Mouse (Mus musculus): ENCODE measurements around the gene Sema4c.

Sema4c gene

GRCm38 (mm10) chr1:36558031-36558993, at the start of gene Sema4c:
Gene Sema4c, minus strand, starts transcription at chr1:36558349.
- DNase-seq, result peak; percentile 98

DNA sequence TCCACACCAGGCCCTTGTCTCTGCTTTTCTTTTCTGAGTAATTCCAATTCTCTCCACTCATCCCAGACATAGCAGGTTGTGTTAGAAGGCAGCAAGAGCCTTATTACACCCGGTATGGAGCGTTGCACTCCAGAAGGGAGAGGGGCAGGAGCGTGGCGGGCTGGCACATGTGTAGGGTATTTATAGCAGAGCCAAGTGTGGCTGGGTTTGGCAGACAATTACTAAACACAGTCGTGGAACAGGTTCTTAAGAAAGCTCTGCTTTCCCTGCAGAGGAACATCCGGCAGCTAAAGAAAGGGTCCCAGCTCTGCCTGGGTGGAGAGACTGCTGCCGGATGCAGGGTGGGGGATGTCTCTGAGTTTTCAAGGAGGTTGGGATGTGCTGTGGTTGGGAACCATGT, 48.8 kb upstream of the Sema4c start:
- DNase-seq, result peak; percentile 92

DNA sequence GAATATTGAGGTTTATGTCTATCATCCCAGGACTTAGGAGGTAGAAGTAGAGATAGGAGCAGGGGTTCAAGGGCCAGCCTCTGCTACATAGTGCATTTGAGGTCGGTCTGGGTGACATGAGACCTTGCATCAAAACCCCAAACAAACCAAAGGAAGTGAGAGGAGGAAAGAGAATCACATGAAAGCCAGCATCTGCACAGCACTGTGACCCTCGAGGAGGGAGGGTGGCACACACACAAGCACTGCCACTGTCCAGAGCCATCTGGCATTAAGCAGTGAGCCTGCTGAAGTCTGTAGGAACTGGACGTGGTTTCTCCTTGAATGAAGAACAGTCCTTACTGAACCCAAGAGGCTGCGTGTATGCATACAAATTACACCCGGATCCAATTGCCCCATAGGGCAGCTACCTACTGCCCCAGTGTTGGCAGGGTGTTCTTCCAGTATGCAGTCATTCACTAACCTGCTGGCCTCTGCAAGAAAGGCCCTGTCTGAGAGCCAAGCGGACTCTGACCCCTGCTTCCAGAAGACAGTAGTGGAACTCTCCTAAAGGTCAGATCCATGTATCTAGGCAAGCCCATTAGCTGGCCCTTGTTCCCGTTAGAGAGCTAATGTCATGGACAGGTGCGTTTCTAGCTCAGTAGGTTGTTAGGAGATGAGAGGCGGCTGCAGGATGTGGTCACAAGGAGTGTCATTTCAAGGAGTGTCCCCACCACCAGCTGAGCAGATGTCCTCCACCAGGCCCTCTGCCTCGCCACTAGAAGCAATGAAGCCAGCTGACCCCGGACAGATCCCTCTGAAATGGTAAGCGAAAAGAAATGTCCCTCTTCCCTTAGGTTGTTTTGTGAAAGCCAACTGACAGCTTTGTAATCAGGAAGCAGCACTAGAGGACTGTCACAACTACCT, 46.4 kb upstream of the Sema4c start:
- peak; percentile 87 for DNase-seq

DNA sequence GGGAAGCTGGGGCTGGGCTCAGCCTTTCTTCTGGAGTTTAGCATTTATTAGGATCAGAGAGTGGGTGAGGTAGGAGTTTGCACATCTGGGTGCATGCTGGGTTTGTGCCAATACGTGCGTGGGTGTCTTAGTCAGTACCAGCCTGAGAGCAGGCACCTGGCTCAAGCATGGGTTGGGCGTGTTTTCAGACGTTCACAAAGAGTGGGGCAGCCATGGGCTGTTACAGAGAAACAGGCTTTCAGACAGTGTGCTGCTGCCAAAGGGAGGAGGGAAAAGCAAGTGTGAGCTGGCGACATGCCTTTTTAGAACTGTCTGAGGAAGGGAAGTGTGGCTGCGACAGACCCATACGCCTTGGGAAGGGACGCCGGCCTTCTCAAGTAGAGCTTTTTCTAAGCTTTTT, 45.2 kb upstream of the Sema4c start:
- DNase-seq, result peak; percentile 98

DNA sequence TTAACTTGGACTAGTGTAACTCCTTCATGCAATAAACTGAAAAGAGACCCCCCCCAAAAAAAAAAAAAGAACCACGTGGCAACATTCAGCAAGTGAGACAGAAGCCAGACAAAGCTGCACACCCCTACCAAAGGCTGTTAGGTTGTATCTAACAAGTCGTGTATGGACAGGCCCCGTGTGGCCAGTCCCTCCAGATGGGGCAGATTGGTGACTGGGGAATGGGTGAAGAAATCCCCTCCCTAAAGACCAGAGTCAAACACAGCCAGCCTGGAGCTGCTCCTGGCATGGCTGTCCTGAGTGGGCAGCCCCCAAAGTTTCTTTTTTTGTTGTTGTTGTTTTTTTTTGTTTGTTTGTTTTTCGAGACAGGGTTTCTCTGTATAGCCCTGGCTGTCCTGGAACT, 44.1 kb upstream of the Sema4c start:
- DNase-seq, result no peak

GRCm38 (mm10) chr1:36598411-36598810, 40.3 kb upstream of the Sema4c start:
- no peak for DNase-seq

GRCm38 (mm10) chr1:36596114-36596513, 38.0 kb upstream of the Sema4c start:
- peak; percentile 94 for DNase-seq

GRCm38 (mm10) chr1:36595167-36595931, 37.2 kb upstream of the Sema4c start:
- DNase-seq, result peak; percentile 89

DNA sequence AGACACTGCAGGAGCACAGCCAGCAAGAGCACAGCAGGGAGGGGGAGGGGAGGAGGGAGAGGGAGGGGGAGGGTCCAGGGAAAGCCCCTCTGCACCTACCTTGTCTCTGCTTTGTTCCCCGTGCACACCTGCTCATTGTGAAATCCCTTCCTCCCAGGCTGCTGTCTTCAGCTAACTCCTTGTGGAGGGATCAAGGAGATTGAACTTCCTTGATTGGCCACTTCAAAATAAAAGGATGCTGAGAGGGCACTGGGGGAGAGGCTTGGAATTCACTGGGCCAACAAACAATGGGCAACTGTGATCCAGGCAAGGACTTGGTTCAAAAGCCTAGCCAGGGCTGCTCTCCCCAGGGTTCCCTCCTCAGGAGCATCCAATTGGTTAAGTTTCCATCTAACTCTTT, 35.0 kb upstream of the Sema4c start:
- DNase-seq, result no peak

DNA sequence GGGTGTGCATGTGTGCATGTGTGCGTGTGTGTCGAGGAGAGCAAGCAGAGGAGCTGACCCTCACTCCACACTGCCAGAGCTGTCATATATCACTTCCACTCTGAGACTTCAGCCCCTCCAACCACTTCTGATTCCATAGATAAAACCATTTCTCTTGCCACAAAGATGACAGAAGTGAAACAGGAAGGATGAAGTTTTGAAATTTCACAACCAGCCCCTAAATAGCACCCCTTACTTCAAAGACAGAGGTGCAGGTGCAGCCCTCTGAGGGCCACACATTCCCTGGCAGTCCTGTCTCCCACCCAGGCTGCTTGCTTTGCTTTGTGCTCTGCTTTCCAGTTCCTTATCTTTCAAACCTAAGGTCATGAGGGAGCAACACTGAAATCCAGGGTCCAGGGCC, 33.3 kb upstream of the Sema4c start:
- peak; percentile 78 for DNase-seq

GRCm38 (mm10) chr1:36590664-36591063, 32.5 kb upstream of the Sema4c start:
- peak; percentile 87 for DNase-seq

DNA sequence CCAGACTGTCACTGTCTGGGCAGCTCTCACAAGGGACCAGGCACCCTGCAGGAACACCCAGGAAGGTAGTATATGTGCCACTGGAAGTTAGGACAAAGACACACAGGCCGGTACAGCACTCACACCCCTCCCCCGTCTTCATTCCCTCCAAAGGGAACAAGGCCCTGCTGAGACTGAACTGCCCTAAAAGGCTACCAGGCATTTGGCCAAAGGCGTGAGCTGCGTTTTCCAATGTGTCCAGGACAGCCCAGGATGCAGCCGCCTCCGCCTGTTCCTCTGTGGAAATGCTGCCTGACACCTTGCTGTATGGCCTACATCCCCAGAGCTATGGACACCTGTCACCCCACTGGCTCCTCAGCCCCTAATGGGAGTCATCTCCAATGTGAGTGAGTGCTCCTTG, 31.3 kb upstream of the Sema4c start:
- DNase-seq, result peak; percentile 99

DNA sequence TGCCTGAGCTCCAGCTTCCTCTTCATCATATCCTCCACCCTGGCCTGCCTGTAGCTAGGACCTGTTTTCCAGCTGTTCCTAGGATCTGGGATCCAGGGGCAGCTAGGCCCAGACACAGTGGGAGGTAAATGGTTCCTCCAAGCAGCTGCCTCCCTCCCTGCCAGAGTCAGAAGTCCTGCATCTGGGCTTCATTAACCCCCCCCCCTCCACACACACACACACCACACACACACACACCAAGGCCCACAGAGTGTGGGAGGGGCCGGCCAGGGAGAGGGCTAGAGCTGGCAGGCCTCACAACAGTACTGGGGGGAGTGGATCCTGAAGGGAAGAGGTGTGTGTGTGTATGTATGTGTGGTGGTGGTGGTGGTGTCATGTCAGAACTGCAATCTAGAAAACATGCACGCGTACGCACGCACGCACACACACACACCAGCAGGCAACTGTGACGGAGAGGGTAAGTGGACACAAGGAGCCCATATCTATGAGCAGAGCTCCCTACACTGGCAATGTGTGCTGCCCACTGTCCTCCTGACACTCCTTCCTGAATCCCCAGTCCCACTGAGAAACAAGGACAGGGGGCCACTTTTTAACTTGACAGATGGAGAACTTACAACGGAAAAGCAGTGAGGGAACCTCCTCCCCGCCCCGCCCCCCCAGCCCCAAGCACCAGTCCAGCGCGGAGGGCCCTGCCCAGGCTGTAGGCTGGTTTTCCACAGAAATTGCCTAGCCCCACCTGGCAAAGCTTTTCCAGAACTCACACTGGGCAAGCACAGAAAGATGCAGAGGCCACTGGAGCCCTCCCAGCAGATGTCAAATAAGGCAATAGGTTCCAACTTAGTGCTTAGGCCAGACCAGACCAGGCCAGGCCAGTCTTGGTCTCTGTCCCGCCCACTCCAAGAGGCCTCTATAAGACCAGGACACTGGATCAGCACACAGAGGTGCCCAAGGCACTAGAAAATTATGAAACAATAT, 30.6 kb upstream of the Sema4c start:
- peak; percentile 97 for DNase-seq

- peak; percentile 88 for DNase-seq
Measured at GRCm38 (mm10) chr1:36587860-36588259, 29.7 kb upstream of the Sema4c start.

- DNase-seq, result peak; percentile 80
Measured at GRCm38 (mm10) chr1:36586288-36586687, 28.1 kb upstream of the Sema4c start.

DNA sequence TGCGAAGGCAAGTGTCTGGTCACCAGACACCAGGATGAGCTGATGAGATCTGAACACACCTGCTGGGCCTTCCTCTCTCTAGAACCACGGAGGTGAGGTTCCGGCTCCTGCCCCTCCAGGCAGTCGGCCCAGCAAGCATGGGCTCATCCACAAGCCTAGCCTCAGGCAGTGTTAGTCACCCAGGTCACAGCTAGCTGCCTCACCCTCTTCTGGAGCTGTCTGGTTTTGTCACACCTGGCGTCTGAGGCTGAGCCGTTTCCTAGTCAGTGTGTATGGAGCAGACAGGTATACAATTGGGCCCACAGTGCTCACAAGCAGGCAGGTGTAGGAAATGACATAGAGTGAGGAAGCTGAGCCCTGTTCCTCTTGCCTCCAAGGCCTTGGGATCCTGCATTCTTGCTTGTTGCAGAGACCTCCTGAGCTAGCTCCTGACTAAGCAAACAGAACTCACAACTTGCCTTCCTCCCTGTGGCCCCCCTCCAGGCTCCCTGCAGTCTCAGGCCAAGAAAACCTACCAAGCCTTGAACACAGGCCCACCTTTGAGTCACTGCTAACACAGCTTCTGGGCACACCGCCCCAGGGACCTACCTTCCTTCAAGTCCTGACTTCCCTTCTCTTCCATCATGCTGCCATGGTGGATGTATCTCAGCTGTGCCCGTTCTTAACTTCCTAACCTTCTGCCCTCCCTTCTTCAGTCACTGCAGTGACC, 25.4 kb upstream of the Sema4c start:
- peak; percentile 79 for DNase-seq

- peak; percentile 90 for DNase-seq
Measured at GRCm38 (mm10) chr1:36582211-36582610, 24.1 kb upstream of the Sema4c start.

GRCm38 (mm10) chr1:36581260-36581659, 23.1 kb upstream of the Sema4c start:
- DNase-seq, result peak; percentile 95

DNA sequence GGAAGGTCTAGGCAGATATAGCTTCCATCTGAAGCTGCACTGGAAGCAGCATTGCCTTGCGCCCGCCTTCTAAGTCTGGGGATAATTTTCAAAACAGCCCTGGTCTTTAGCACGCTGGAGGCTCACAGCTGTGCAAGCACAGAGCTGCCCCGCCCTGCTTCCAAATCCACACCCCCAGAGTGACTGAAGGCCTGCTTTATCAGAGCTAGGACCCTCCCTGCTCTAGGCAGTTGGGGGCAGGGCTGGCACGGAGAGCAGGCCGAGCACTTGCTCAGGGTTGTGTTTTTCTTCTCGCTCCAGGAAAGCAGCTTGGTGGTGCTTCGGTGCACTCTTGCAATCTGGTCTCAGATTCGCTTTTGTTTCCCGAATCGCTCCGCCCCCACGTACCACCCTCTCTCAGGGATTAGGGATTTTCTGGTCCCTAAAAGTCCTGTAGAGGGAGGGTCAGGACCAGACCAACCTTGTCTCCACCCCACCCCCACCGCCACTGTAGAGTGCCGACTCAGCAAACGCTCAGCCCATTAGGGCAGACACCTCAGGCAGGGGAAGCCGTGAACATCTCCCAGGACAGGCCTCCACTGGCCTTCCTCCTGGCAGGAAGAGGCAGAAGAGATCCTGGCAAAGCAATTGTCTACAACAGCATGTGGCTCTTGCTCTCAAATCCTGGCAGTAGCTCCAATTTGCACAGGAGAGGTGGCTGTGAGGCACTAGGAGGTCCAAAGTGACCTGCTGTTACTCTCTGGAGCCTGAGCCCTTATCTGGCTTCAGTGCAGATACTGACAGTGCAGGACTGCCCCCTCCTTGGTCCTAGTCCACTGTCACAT, 22.4 kb upstream of the Sema4c start:
- DNase-seq, result peak; percentile 99

GRCm38 (mm10) chr1:36579974-36580383, 21.8 kb upstream of the Sema4c start:
- DNase-seq, result no peak

Measured in heart, adult 11 months (tissue).